Mouse (Mus musculus) limb, embryonic 11.5 days (tissue): Measurements from ENCODE around the gene Hist2h3b. TPM values are rescaled to one million over a fixed set of nuclear protein-coding genes. Genes with fewer than 3 reads are reported as not detected.

Source experiments
- ATAC-seq: fragments of 200-750 bp; cut with Nextera tagmentation; 2 replicates; pipeline ENCODE4 v1.8.0; 2017; ENCODE audit warnings: low read depth; ENCODE audit not compliant: insufficient number of reproducible peaks, low FRiP score, low TSS enrichment
- DNase-seq: peaks from one replicate; pipeline ENCODE4 v3.0.0-alpha.2; 2015; ENCODE audit warnings: low spot score
- H3K27ac ChIP-seq: fragments of 300-500 bp; sonication (generic); replicated peaks from 2 replicates; pipeline ENCODE4 v1.5.1; 2014; ENCODE audit warnings: low read depth, mild to moderate bottlenecking, low read length
- H3K27me3 ChIP-seq: fragments of 300-500 bp; sonication (generic); 2 replicates; pipeline ENCODE4 v1.6.1; 2014; ENCODE audit warnings: mild to moderate bottlenecking, low read length, mixed read lengths; ENCODE audit not compliant: control insufficient read depth, insufficient read depth
- H3K36me3 ChIP-seq: fragments of 300-500 bp; sonication (generic); 2 replicates; pipeline ENCODE4 v1.6.1; 2014; ENCODE audit warnings: mild to moderate bottlenecking, low read length, moderate library complexity, mixed read lengths; ENCODE audit not compliant: control insufficient read depth, insufficient read depth
- H3K4me1 ChIP-seq: fragments of 300-500 bp; sonication (generic); 2 replicates; pipeline ENCODE4 v1.6.1; 2014; ENCODE audit warnings: low read length, mixed read lengths; ENCODE audit not compliant: control insufficient read depth, insufficient read depth
- H3K4me2 ChIP-seq: fragments of 300-500 bp; sonication (generic); 2 replicates; pipeline ENCODE4 v1.6.1; 2014; ENCODE audit warnings: low read depth, mild to moderate bottlenecking, moderate library complexity; ENCODE audit not compliant: severe bottlenecking
- H3K4me3 ChIP-seq: fragments of 300-500 bp; sonication (generic); 2 replicates; pipeline ENCODE4 v1.5.1; 2014; ENCODE audit warnings: low read depth, low read length
- H3K9ac ChIP-seq: fragments of 300-500 bp; sonication (generic); 2 replicates; pipeline ENCODE4 v1.6.1; 2014; ENCODE audit warnings: mild to moderate bottlenecking, low read length
- H3K9me3 ChIP-seq: fragments of 300-500 bp; sonication (generic); 2 replicates; pipeline ENCODE4 v1.6.1; 2016; ENCODE audit warnings: low read length; ENCODE audit not compliant: control insufficient read depth
- WGBS: fragments of 180-500 bp; shearing (Covaris S2); extraction: QIAGEN DNeasy Blood & Tissue Kit; methylation state at CpG from one replicate; pipeline ENCODE4 v1.1.7; 2014; 5-methylcytosine and 5-hydroxymethylcytosine counted together
- polyA plus RNA-seq: library from polyadenylated mRNA; unstranded; fragments of >200 nt; fragmentation: Nextera tagmentation; extraction: Ambion mirVana; gene quantifications from 2 replicates; pipeline ENCODE4 v1.2.1, GENCODE M21; 2014

Gene Hist2h3b
- polyA plus RNA-seq, 1 experiment from 2014 or later: 75.8 TPM

DNA sequence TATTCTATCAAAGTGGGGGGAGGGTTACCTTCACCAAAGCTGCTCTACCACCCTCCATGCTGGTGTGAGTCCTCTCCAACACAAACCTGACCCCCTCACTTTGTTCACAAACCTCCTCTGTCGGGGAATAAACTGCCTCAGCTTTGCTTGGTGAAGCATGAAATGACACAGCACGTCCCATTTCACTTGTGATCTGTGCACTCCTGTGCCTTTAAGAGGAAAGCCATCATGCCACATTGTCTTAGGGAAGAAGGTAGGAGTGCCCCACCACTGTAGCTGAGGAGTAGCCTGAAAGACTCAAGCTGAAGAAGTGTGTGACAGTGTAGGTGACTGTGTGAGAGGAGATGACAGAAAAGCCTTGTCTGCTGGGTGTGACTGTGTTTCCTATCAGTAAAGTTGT lies 43.0 kb upstream of the Hist2h3b start:
- no peaks in the 10 kb centered on the region for H3K27me3 ChIP-seq
- WGBS: 54% methylated on average over 2 of the region's 2 CpGs
- H3K36me3 ChIP-seq: no peaks in the 10 kb centered on the region
- ATAC-seq (no peak), DNase-seq (no peak)
- no peaks in the 10 kb centered on the region for H3K9me3 ChIP-seq
- H3K4me3 ChIP-seq: no peak overlapping the region
- no peak overlapping the region for H3K27ac ChIP-seq
- peaks cover 12% of the 10 kb centered on the region for H3K4me1 ChIP-seq
- H3K9ac ChIP-seq: no peak overlapping the region
- H3K4me2 ChIP-seq: no peak overlapping the region

DNA sequence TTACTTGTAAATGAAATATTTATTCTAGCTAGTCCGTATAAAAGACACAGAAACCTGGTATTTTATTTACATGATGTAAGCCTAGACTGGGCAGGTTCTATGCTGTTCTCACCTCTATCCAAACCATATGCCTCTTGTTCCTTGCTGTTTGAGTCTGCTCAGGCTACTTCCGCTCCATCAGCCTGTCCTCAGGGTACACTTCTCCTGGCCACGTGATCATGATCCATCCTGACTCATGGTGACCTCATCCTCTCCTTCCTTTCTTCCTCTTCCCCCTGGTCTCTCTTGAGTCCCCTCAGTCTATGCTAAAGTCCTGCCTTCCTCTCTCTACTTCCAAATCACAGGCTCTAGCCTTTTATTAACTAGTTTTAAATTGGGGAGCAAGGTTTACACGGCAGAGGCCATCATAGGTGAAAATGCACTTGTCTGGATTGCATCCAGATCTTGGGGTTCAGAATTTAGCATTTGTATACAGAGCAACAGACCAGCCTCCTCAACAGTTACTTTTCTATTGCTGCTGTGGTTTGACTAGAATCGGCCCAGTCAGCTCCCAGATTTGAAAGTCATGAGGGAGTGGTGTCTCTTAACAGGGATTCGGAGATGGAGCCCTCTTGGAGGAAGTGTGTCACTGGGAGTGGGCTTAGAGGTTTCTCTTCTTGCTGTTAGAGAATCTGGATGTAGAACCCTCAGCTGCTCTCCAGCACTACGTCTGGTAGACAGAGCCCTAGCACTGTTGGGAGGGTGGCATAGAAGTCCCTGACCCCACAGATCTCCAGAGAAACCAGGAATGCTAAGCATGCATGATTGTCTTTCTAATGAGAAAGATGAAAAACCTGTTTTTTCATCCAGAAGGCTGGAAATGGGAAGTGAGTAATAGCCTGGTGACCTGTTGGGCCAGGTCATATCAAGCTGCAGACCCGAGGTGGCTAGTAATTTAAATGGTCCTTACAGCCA lies 41.5 kb upstream of the Hist2h3b start:
- no peaks in the 10 kb centered on the region for H3K36me3 ChIP-seq
- no peak overlapping the region for H3K4me3 ChIP-seq
- WGBS: 69% methylated on average over 8 of the region's 8 CpGs
- no peak overlapping the region for H3K27ac ChIP-seq
- peaks cover 7% of the 10 kb centered on the region; the same call in 1 of the 2 replicates for H3K4me1 ChIP-seq
- H3K4me2 ChIP-seq: no peak overlapping the region
- no peak overlapping the region for H3K9ac ChIP-seq
- ATAC-seq: no peak
- H3K27me3 ChIP-seq: no peaks in the 10 kb centered on the region
- no peaks in the 10 kb centered on the region for H3K9me3 ChIP-seq
- no peak for DNase-seq

DNA sequence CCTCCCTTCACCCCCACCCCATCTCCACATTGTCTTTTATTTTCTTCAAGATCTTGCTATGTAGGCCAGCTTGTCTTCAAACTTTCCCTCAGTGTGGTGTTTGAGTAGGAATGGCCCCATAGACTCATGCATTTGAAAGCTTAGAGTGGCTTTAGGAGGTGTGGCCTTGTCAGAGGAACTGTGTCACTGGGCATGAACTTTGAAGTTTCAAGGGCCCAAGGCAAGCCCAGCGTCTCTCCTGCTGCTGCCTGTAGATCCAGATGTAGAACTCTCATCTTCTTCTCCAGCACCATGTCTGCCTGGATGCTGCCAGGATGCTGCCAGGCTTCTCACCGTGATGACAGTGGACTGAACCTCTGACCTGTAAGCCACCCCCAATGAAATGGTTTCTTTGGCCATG lies 39.6 kb upstream of the Hist2h3b start:
- Histone ChIP-seq H3K9me3 (no peaks in the 10 kb centered on the region), H3K4me1 (no peaks in the 10 kb centered on the region), H3K4me3 (no peak overlapping the region), H3K27ac (no peak overlapping the region), H3K27me3 (no peaks in the 10 kb centered on the region), H3K36me3 (no peaks in the 10 kb centered on the region), H3K9ac (no peak overlapping the region), H3K4me2 (no peak overlapping the region)
- no peak for DNase-seq
- ATAC-seq: no peak
- WGBS: 56% methylated on average over 2 of the region's 2 CpGs

DNA sequence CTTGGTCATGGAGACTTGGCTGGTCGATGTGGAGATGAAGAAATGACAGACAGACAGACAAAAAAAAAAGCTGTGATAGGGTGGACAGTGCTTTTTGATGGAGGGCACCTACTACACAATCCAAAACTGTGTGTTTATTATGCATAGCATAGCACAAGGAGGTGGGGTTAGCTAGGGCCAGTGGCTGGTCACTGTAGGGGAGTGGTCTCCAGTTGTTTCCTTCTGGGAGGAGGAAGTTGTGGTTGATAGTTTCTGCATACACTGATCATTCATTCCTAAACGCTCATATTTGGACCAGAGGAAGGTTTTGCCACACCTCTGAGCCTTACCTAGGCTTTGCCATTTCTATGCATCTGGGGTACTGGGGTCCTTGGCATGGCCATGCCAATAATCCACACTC lies 38.0 kb upstream of the Hist2h3b start:
- H3K9ac ChIP-seq: no peak overlapping the region
- ATAC-seq: no peak

DNA sequence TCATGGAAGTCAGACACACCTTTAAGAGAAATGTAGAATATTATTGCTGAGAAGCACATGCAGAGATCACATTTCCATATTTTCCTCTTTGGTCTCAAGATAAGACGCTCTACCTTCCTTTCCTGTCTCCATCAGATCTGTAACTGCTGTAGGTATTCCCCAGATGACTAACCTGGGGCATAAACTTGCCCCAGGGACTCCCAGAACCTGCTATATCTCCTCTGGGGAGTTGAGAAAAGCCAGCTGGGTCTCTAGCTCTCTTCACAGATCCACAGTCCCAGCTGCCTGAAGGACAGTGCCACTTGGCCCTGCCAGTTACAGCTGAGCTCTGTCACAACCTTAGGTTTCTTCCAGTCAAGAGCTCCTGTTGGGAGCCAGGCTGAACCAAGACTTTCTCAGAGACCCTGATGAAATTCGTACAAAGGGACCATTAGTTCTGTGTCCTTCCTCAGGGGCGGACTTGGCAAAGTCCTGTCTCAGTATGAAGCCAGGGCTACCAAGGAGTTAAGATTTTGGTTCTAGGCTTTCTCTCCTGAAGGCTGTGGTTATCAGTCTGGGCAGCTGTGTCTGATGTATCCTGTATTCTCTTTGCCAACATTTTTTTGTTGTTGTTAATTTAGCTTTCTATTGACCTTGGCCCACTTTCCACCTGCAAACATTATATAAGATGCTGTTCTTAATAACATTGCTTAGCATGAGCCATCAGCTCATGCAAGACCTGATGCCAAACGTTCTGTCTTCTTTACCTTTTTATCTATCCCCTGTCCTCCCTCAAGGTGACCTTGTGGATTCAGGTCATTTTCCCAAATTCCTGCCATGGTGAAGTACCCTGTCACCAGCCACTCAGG lies 37.3 kb upstream of the Hist2h3b start:
- H3K27ac ChIP-seq: no peak overlapping the region
- no peak for ATAC-seq
- WGBS: 77% methylated on average over 4 of the region's 4 CpGs
- no peak overlapping the region for H3K4me3 ChIP-seq
- no peaks in the 10 kb centered on the region for H3K9me3 ChIP-seq
- H3K27me3 ChIP-seq: no peaks in the 10 kb centered on the region
- DNase-seq: no peak
- no peaks in the 10 kb centered on the region for H3K4me1 ChIP-seq
- no peaks in the 10 kb centered on the region for H3K36me3 ChIP-seq
- H3K9ac ChIP-seq: no peak overlapping the region
- H3K4me2 ChIP-seq: no peak overlapping the region

More for the DNA sequence above, 38.0 kb upstream of the Hist2h3b start:
- no peaks in the 10 kb centered on the region for H3K27me3 ChIP-seq
- H3K9me3 ChIP-seq: no peaks in the 10 kb centered on the region
- no peak overlapping the region for H3K4me3 ChIP-seq
- no peak overlapping the region for H3K27ac ChIP-seq
- H3K36me3 ChIP-seq: no peaks in the 10 kb centered on the region
- DNase-seq: no peak
- 85% methylated on average over 2 of the region's 2 CpGs for WGBS
- H3K4me1 ChIP-seq: no peaks in the 10 kb centered on the region
- H3K4me2 ChIP-seq: no peak overlapping the region

DNA sequence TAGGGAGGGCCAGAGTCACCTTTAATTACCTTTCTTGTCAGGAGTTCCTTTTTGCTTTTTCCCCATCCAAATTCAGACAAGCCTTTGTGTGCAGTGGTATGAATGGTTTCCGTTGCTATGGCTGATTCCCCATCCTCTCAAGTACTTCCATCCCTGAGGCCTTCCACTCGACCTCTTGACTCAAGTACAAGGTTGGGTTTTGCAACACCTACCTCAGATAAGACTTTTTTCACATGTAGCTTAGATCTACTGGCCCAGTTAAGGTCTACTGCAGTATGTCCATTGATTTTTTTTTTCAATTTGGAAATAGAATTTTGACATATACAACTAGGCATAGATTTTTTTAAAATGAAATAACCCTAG lies 36.7 kb upstream of the Hist2h3b start:
- Histone ChIP-seq H3K9me3 (no peaks in the 10 kb centered on the region), H3K9ac (no peak overlapping the region), H3K27me3 (no peaks in the 10 kb centered on the region), H3K27ac (no peak overlapping the region), H3K36me3 (no peaks in the 10 kb centered on the region), H3K4me2 (no peak overlapping the region), H3K4me1 (no peaks in the 10 kb centered on the region), H3K4me3 (no peak overlapping the region)
- DNase-seq: no peak
- WGBS: 63% methylated on average over 2 of the region's 2 CpGs
- ATAC-seq: no peak

DNA sequence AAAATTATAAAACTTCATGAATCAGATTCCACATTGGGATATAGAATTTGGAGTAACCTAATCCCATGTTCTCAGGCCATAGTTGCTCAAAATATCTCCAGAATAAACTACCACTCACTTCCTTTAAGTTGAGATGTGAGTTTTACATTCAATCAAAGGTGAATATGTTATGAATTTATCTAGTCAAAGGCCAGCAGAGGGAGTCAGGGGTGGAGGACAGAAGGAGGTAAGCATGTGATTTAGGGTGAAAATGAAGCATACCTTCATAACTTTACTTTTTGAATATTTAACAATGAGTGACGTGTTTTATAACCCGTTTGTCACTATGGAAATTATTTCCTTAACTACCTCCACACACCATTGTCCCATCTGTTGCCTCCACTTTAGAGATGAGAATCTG lies 33.5 kb upstream of the Hist2h3b start:
- H3K27me3 ChIP-seq: no peaks in the 10 kb centered on the region
- H3K4me1 ChIP-seq: 0 out of 2 replicates have a peak, but pooled peaks cover 3% of the 10 kb centered on the region
- DNase-seq: no peak
- H3K4me3 ChIP-seq: no peak overlapping the region
- no peak overlapping the region for H3K9ac ChIP-seq
- ATAC-seq: no peak
- WGBS: 88% methylated on average over 2 of the region's 2 CpGs
- no peak overlapping the region for H3K27ac ChIP-seq
- H3K4me2 ChIP-seq: no peak overlapping the region
- no peaks in the 10 kb centered on the region for H3K9me3 ChIP-seq
- no peaks in the 10 kb centered on the region for H3K36me3 ChIP-seq

DNA sequence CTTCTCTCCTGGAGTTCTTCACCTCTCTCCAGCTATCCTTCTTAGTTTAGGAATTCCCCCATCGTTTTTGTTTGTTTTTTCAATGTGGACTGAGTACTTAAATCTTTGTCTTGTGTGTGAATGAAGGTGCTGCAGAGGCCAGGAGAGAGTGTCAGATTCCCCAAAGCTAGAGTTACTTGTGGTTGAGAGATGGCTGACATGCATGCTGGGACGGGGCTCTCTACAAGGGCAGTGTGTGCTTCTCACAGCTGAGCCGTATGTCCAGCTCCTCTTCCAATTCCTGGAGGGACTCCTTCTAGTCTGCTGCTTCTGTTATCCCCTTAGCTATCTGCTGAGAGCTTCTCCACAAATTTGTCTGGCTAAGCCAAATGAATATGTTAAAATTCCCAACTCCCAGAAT lies 32.6 kb upstream of the Hist2h3b start:
- ATAC-seq (no peak), DNase-seq (no peak)
- Histone ChIP-seq H3K4me1 (0 out of 2 replicates have a peak, but pooled peaks cover 4% of the 10 kb centered on the region), H3K27ac (no peak overlapping the region), H3K27me3 (no peaks in the 10 kb centered on the region), H3K36me3 (no peaks in the 10 kb centered on the region), H3K9me3 (no peaks in the 10 kb centered on the region), H3K4me3 (no peak overlapping the region), H3K4me2 (no peak overlapping the region), H3K9ac (no peak overlapping the region)
- 77% methylated on average over 3 of the region's 3 CpGs for WGBS
